14 mouse cellular contexts compared by ENCODE assay signal in the genomic region with DNA sequence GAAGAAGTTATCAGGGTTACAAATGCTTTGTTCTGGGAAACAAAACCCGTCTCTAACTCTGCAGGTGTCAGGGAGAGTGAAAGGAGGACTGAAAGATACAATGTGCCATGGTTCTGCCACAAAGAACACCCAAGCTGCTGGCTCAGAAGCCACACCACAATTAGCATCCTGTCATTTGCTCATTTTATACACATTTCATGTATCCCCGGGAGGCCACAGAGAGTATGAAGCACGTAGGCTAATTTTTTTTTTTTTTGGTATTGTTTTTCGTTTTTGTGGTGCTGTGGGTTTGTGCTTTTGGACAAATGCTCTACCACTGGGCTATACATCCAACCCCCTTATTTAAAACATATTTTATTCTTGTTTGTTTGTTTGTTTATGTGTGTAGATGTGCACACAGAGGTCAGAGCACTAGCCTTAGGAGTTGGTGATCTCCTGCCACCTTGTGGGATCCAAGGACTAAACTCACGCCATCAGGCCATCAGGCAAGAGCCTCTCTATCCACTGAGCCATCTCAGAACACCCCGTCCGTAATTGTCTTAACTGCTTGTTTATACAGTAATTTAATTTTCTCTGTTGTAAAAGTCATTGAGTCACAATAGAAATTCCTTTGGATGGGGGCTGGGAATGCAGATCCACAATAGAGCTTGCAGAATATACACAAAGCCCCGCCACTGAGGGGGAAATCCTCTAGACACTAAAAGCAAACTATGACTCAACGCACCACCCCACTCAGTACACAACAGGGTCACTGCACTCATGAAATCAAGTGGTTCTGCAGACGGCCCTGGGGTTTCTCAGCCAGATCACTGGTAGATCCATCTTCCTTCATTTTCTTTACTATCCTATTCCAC. TPM values are rescaled to one million over a fixed set of nuclear protein-coding genes. Genes with fewer than 3 reads are reported as not detected.
DNase-seq lines count a peak whose midpoint lies in the region; ATAC-seq and TF ChIP-seq lines count a peak whose summit lies in the region.
"Had no signal": no experiment of that assay in that cellular context is flagged by ENCODE, and none has a peak within 500 bp of the region (broad histone marks: within the 10 kb centered on the region; RNA-seq: fewer than 3 reads in every experiment).

No protein-coding gene starts in this region.

- WGBS in lung, embryonic 14.5 days = 47% methylated on average over 10 of the region's 10 CpGs
- WGBS in lung, adult 2 months = 45% methylated on average over 10 of the region's 10 CpGs

- H3K36me3 ChIP-seq in lung, embryonic 14.5 days (ENCODE audit: insufficient read depth) = no peaks in the 10 kb centered on the region
- H3K36me3 ChIP-seq in splenic B cell, adult 2 months (ENCODE audit: control insufficient read depth, insufficient read depth, low read length, poor library complexity, severe bottlenecking) = no peaks in the 10 kb centered on the region
- H3K36me3 ChIP-seq: limb, embryonic 10.5 days; liver, embryonic 15.5 days had no signal

- no peaks in the 10 kb centered on the region for H3K4me1 ChIP-seq in lung, embryonic 14.5 days (ENCODE audit: insufficient read depth)
- H3K4me1 ChIP-seq in lung, adult 2 months (ENCODE audit: control insufficient read depth, insufficient read depth, low read length) = no peaks in the 10 kb centered on the region; the same call in 1 of the 2 replicates
- H3K4me1 ChIP-seq in brown adipose tissue, adult 24 weeks (ENCODE audit: control insufficient read depth, insufficient read depth, insufficient read length, low read length) = no peaks in the 10 kb centered on the region

- no peak for ATAC-seq in lung, embryonic 14.5 days (ENCODE audit: insufficient read depth)
- ATAC-seq: intestine, embryonic 16.5 days had no signal

- no peak overlapping the region for H3K9ac ChIP-seq in lung, embryonic 14.5 days
- H3K9ac ChIP-seq: liver, embryonic 15.5 days had no signal

- no peak overlapping the region for H3K4me2 ChIP-seq in lung, embryonic 14.5 days
- H3K4me2 ChIP-seq: liver, embryonic 15.5 days; midbrain, embryonic 11.5 days had no signal

- no peaks in the 10 kb centered on the region for H3K27me3 ChIP-seq in lung, embryonic 14.5 days (ENCODE audit: insufficient read depth, low read length)
- no peaks in the 10 kb centered on the region; the same call in 1 of the 2 replicates for H3K27me3 ChIP-seq in splenic B cell, adult 2 months (ENCODE audit: control insufficient read depth, insufficient read depth, low read length, poor library complexity, severe bottlenecking)
- H3K27me3 ChIP-seq: liver, embryonic 15.5 days had no signal

- no peak overlapping the region; the same call in 1 of the 2 replicates for H3K27ac ChIP-seq in lung, embryonic 14.5 days (ENCODE audit: low read depth)
- 0 out of 2 replicates have a peak overlapping the region, but pooled peaks have one; percentile 23 for H3K27ac ChIP-seq in brown adipose tissue, adult 24 weeks (replicated peaks; ENCODE audit: low read depth, low read length)
- H3K27ac ChIP-seq: heart, adult 2 months had no signal

- TF ChIP-seq CTCF in lung, embryonic 14.5 days (IDR thresholded peaks at IDR 0.05; ENCODE audit: low read depth) = no peak
- TF ChIP-seq CTCF in lung, adult 2 months (IDR thresholded peaks at IDR 0.05; ENCODE audit: insufficient read depth, low read length) = no peak

- no peak overlapping the region for H3K4me3 ChIP-seq in lung, embryonic 14.5 days (ENCODE audit: low read depth, low read length)
- no peak overlapping the region for H3K4me3 ChIP-seq in lung, adult 2 months (replicated peaks; ENCODE audit: extremely low read depth, low read depth, low read length)
- H3K4me3 ChIP-seq in brown adipose tissue, adult 24 weeks (ENCODE audit: insufficient read depth, low read depth, low read length) = no peak overlapping the region
- H3K4me3 ChIP-seq: heart, adult 2 months; limb, embryonic 10.5 days; liver, embryonic 15.5 days had no signal

- DNase-seq in lung, embryonic 14.5 days = peak; percentile 59
- no peak for DNase-seq in lung, adult 2 months
- peak; percentile 56 for DNase-seq in MN1 (ENCODE audit: low spot score)
- peak; percentile 15 for DNase-seq in splenic B cell, adult 2 months (ENCODE audit: low read depth, low spot score)
- no peak for DNase-seq in ovary, adult 18-20 months (ENCODE audit: low spot score)
- no peak for DNase-seq in heart, adult 9 months (ENCODE audit: low spot score in 2 of 2)
- DNase-seq: cerebellum, adult 9-10 months; heart, postnatal 4 days had no signal

- H3K9me3 ChIP-seq in lung, embryonic 14.5 days (ENCODE audit: low read depth, low read length) = no peaks in the 10 kb centered on the region
- H3K9me3 ChIP-seq: limb, embryonic 10.5 days; liver, embryonic 15.5 days had no signal

- TF ChIP-seq POLR2A in lung, adult 2 months (IDR thresholded peaks at IDR 0.05; ENCODE audit: borderline replicate concordance, extremely low read depth, low read depth, low read length) = no peak

RNA-seq across cellular contexts. Expression of gene Abr, which starts 33.3 kb away (rescaled TPM):
- polyA plus RNA-seq in lung, embryonic 14.5 days (2014; fragmentation: Nextera tagmentation; extraction: Ambion mirVana) = 32.9 and 39.2 TPM in 2 replicates
- polyA plus RNA-seq in lung, adult 2 months (2012; rRNA removed) = 53.5 and 54.8 TPM in 2 replicates
- 2.4 and 3.6 TPM in 2 replicates for polyA plus RNA-seq in brown adipose tissue, adult 24 weeks (2012; ENCODE audit: insufficient read depth, insufficient read length, missing spikeins)

Comparison
In these comparisons a context has a peak if more than half of its experiments do, and no peak if none do; other contexts are left out.
1. DNase-seq: peak in lung, embryonic 14.5 days (single experiment), MN1 (single experiment) and splenic B cell, adult 2 months (single experiment); none in lung, adult 2 months (single experiment), ovary, adult 18-20 months (single experiment) and heart, adult 9 months (0 of 2).